Mouse (Mus musculus): ENCODE results near the gene Agrp. TPM values are rescaled to one million over a fixed set of nuclear protein-coding genes. Genes with fewer than 3 reads are reported as not detected.
A peak's percentile ranks its signal among the peaks of the same experiment; 100 is the strongest.

The Agrp gene
- total RNA-seq, 1 experiment from 2014 or later, result not detected

DNA sequence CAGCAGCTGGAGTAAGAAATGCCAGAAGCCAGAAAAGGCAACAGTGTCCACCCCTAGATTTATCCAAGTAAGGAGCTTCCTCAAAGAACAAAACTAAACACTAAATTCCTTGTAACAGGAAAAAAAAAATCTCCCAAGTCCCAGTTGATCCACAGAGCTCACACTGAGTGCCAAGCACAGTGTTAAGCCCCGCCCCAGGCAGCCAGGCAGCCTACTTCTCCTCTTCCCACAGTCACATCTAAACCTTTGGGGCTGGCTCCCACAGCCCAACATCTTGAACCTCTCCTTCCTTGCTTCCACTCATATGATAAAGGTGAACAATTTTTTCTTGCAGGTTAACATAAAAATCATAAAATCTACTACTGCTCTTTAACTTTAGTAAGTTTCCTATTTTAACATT lies 73.3 kb downstream of the Agrp start:
- no peak for ATAC-seq (replicated peaks; ENCODE audit: low read depth, poor library complexity, severe bottlenecking)

DNA sequence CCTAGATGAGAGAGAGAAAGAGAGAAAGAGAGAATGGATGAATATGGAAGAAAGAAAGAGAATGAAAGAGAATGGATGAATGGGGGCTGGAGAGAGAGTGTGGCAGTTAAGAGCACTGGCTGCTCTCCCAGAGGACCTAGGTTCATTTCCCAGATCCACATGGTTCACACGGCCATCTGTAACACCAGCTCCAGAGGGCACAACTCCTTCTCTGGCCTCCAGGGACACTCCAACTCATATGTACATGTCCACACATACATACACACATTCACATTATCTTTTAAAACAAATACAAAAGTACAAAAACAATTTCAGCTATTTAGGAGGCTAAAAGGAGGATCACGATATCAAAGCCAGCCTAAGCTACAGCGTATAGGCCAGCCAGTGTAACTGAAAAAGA lies 74.3 kb downstream of the Agrp start:
- no peak for ATAC-seq (replicated peaks; ENCODE audit: low read depth, poor library complexity, severe bottlenecking)

DNA sequence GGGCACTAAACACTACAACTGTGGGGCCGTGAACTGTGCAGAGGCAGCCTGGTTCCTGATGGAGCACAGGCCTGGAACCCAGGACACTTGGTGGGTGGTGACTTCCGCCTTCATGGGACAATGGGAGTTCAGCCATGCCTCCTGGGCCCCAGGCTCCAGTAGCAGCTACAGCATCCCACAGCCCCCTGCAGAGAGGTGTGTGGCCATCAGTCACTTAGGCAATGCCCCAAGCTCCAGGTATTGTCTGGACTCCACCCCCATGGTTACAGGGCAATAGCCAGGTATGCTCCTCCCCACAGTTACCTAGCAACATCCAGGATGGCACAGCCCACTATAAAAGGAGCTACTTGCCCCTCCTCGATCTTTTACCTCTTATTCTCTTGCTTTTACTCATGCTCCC lies 82.0 kb downstream of the Agrp start:
- no peak for ATAC-seq (replicated peaks; ENCODE audit: low read depth, poor library complexity, severe bottlenecking)

DNA sequence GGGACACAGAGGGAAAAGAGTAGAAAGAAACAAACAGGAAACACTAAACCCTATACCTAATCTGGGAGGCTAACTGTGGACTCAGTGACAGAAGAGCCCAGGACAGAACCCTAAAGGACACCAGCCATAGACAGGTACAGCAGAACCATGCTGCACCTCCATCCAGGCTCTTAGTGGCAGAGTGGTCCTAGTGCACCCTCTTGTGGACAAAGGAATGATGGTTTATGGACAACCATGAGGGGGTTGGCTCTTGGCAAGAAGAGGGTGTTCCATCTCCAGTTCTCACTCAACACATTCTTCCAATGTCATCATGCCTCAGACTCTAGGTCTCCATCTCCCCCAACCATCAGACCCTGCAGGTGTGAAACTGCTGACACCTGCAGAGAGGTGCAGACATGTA lies 83.1 kb downstream of the Agrp start:
- ATAC-seq (replicated peaks; ENCODE audit: low read depth, poor library complexity, severe bottlenecking), result peak; percentile 96

DNA sequence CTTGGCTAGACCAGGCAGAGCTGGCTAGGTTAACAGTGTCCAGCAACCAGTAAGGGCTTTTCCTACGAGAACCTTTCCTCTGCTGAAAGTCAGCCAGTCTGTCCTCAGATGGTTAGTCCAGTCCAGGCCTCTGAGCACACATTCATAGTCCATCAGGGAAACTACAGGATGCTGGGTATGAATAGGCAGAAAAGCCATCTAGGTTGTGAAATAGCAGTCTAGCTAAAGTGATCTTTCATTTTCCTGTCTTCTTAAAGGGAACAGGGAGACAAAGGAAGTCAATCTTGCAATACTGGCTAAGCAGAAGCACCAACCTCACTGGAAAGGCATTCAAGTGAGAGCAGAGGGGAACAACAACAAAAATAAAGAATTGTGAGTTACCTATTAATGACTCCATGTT lies 84.4 kb downstream of the Agrp start:
- ATAC-seq (replicated peaks; ENCODE audit: low read depth, poor library complexity, severe bottlenecking), result no peak

DNA sequence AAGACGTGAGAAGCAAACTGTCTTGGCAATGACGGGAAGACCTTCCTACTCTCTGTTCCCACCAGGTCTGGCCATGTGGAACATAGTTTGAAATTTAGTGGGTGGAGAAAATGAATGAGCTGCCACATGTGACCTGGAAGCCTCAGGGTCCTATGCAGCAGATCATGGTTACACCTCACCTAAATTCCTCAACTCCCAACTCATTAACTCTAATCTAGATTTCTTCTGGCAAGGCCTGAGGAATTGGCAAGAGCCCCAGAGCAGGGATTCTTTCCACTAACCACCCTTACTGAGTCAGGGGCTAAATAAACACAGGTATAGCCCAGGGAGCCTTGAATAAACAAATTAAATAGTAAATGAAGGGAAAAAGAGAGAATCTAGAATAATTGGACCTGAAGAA lies 85.2 kb downstream of the Agrp start:
- no peak for ATAC-seq (replicated peaks; ENCODE audit: low read depth, poor library complexity, severe bottlenecking)

DNA sequence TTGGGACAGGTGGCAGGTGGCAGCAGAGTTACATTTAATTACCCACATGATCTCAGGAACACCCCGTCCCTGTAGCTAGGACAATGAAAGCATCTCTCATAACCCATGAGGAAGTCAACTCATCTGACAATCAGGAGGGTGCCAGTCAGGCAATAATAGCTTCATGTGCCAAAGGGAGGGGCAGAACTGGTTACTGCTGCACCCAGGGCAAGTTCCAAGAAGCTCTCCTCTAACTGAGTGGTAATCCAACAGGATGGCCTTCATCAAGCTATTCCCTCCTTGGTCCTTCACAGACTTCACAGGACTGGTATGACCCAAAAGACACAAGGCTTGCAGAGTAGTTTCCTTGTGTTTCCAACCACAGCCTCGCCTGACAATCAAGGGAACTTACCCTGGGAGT lies 87.1 kb downstream of the Agrp start:
- ATAC-seq (replicated peaks; ENCODE audit: low read depth, poor library complexity, severe bottlenecking), result no peak

DNA sequence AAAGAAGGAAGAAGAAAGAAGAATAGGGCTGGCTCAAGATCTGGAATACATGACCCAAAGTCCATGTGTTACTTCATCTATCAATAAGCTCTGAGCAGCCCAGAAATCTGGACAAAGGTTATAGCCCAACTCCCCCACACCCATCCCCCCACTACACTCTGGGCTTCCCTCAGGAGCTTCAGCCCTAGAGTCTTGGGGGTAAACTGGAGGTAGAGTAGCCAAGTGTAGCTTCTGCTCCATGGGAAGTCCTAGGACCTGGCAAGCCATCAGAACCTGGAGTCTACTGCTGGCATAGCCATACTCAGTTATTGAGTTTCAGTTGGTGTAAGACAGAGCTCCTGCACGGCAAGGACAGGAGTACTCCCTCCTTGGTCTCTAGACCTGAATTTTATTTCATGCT lies 87.7 kb downstream of the Agrp start:
- no peak for ATAC-seq (replicated peaks; ENCODE audit: low read depth, poor library complexity, severe bottlenecking)

DNA sequence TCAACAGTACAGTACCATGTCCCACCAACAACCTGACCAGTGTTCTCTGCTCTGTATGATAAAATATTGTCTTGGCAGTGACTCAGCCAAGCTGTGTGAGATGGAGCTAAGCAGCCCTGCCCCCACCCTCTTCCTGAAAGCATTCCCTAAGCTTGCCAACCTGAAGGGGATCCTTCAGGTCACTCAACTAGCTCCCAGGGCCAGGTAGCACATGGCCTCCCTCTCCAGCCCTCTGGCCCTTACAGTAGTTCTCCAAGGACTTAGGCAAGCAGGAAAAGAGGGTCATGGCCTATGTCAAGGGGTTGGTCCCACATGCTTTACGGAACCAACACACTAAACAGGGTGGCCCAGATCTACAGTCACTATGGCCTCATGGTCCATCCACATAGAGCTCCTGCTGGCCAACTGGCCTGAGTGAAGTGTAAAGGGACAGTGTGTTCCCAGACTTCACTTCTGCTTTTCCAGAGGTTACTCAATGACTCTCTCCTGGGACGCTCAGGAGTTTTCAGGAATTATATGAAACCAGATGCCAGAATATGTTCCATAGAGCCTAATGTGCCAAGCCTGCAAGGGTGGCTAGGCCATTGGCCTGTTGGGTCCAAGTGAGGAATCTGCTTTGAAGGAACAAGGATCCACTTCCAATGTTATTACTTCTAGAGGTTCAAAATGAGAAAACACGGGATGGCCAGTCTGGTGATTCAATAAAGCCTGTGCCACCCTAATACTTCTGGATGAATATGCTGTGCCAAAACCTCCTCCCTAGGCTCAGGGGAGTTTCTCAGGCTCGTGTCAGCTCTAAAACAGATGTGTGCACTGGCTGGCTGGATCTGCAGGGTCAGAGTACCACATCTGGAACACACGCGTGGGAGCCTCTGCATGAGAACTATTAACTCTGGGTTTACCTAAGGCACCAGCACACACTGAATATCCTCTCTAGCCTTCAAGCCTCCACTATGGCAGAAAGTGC lies 90.5 kb downstream of the Agrp start:
- no peak for ATAC-seq (replicated peaks; ENCODE audit: low read depth, poor library complexity, severe bottlenecking)

DNA sequence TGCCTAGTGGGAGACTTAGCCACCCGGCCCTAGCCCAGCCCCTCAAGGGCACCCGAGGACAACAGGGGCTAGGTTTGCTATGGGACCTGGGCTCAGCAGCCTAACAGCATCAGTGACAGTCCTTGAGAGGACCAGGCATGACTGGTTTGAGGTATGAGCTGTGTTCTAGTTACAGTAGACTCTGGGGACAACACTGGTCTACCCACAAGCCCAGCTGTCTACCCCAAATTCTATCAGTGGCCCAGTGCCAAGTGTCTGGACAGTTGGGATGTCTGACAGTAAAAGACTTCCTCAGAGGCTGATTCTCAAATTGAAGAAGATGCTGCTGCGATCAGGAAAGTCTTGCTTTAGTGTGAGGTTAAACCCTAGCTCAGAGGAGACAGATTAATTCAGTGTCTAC lies 91.9 kb downstream of the Agrp start:
- no peak for ATAC-seq (replicated peaks; ENCODE audit: low read depth, poor library complexity, severe bottlenecking)

DNA sequence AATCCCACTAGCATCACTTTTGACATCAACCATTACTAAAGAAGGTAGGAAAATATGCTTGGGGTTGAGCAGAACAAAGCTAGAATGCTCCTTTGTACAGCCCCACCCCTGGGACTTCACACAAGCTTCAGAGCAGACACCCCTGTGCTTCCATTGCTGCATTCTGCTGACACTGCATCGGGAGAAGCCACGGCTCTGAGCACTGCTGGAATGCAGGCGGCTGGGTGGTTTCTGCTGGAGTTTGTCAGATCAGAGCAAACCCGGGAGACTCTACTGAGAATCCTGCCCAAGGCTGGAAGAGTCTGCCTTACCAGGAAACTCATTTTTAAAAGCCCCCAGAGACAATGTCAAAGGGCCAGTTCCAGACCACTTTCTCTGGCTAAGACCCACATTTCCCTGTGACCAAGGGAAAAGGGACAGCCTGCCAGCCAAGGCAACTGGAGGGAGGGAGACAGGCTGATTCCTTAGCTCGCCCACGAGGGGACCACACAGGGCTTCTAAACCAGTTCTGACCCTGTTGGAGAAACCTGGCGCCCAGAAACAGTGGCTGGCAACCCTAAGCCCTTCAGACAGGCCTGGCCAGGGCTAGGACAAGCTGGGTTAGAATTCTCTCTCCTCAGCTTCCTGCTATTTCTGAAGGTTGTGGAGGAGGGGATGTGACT lies 92.5 kb downstream of the Agrp start:
- no peak for ATAC-seq (replicated peaks; ENCODE audit: low read depth, poor library complexity, severe bottlenecking)

DNA sequence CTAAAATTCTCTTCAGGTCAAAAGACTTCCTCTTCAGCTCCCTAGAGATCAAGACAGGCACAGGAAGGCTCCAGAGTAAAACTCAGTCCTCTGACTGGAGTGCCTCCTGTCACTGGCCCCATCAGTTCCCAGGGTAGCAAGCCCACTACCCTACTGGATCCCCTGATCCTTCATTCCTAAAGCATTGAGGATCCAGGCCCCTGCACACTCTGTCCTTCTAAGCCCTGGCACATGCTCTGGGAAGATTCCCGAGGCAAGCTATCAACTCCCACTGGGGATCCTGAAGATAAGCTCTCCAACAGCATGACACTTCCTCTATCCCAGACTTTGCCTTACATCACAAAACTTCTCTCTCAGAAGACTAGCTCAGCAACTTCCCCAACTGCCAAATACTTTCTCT lies 93.5 kb downstream of the Agrp start:
- ATAC-seq (replicated peaks; ENCODE audit: low read depth, poor library complexity, severe bottlenecking), result no peak

DNA sequence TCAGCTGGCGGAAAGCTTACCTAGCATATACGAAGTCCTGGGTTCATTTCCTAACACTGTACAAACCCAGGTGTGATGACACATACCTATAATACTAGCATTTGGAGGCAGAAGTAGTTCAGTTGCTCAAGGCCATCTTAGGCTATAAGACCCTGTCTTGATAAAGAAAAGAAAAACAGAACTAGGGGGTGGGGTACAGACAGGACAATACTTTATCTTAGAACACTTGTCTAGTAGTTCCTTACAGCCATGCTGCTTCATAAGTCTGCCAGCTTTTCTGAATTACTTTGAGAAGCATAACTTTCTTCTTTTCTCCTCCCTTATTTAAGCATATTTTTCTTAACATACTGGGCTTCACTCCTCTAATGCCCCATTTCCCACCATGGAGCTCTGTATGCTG lies 94.4 kb downstream of the Agrp start:
- ATAC-seq (replicated peaks; ENCODE audit: low read depth, poor library complexity, severe bottlenecking), result no peak

DNA sequence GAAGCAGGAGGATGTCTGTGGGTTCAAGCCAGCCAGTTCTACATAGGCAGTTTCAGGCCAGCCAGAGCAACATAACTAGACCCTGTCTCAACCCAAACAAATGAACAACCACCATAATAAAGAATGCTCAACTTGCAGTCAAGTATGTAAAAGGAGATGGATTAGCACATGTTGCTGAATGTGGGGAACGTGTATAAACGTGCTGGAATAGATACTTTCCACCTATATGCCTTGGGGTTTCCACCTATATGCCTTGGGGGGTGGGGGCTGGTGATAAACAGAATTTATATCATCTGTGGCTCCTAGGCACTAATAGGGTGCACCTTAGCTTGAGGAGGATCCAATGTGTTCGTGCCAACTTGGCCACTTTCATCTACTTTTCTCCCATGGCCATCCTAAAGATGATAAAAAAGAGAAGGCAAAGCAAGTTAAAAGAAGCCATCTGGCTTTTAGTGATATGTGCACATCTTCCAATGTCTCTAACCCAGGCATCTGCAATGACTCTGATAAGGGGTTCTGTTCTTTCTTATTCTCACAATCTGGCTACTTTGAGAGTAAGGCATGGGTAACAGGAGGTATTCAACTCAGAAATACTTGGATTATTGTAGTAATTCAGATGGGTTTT lies 95.0 kb downstream of the Agrp start:
- peak; percentile 66 for ATAC-seq (replicated peaks; ENCODE audit: low read depth, poor library complexity, severe bottlenecking)

DNA sequence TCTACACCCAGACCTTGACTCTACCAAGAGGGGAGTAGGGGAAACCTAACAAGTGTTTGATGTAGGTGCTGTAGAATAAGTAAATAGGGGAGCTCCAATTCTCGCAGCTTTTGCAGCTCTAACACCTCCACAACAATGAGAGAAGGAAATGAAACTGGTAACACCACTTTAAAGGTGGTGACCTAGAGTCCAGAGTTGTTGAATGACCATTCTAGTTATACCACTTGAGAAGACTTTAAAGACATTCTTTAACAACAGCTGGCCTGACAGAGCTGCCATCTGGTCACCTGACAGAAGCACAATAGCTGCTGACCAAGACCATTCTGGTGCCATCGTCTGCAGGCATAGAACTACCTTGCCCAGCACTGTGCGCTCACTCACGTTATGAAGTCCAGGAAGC lies 98.3 kb downstream of the Agrp start:
- no peak for ATAC-seq (replicated peaks; ENCODE audit: low read depth, poor library complexity, severe bottlenecking)

DNA sequence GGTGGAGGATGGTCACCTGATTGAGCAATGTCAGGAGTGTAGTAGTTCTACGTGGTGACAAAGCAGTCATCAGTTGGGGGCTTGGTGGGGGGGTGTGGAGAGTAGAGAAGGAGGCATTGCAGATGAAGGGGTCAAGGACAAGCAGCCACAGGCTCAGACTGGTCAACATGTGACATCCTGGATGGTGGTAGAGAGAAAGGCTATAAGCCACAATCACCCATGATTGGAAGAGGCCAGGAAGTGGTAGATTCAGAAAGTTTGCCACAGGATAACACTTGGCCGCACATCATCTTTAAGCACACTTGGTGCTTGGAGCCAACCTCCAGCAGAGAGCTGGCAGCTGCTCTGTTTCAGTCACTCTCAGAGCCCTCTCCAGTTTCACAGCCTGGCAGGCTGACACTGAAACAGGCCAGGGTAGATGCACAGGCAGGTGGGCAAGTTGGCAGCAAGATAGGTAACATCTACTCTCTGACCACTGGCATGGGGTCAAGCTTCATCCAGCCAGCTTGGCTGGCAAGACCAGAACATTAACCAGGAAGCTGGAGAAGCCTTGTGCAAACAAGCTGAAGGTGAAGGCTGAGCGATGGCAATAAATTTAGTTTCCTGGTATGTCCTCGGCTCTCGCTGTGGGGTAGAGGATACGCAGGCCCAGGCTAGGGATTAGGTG lies 100.0 kb downstream of the Agrp start:
- ATAC-seq (replicated peaks; ENCODE audit: low read depth, poor library complexity, severe bottlenecking), result no peak

DNA sequence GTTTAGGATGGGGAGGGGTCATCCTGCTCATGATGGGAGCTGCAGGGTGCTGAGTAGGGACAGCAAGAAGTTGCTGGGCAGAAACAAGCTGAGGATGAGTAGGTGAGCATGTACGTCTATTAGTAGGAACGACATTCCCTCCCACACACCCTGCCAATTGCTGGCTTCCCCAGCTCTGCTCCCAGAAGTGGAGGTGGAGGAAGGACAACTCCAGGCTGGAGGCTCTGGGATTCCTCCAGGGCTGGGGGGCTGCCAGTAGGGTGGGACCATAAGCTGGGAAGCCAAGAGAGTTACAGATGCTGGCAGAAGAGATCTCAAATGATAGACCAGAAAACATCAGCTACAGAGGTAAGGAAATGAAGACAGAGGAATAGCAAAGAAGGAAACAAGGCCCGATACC lies 100.6 kb downstream of the Agrp start:
- ATAC-seq (replicated peaks; ENCODE audit: low read depth, poor library complexity, severe bottlenecking), result no peak

DNA sequence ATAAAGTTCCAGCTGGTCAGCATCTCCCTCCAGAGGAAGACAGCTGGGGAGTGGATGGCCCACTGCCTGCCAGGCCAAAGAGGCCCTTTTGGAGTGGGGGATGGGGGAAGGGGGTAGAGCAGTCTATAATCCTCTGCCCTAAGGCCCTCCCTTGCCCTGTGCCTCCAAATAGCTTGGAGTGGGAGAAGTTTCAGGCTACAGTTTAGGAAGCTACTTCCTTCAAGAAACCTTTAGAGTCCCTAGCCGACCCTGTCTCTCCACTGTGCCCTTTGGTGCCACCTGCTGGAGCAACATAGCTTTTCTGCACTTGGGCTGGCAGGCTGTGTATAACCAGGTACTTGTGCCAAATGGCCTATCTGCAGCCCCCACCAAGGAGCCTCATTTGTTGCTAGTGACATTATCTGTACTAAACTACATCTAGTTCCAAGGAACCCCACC lies 103.3 kb downstream of the Agrp start:
- peak; percentile 89 for ATAC-seq (replicated peaks; ENCODE audit: low read depth, poor library complexity, severe bottlenecking)

DNA sequence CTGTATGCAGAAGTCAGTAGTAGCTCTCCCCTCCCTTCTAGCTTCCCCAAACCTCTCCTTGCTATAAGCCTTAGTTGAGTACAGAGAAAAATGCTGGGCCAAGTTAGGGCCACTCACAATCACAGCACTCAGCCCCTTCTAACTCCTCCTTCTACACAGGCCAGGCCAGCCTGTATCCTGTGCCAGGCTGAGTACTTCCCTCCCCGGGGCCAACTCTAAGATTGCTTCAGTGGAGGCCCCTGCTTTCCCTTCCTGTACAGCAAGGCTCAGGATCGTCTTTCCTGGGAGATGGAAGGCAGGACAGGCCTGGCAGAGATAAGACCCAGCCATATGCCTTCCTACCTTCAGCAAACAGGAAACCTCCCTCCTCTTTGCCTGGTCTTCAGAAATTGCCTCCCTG lies 103.8 kb downstream of the Agrp start:
- ATAC-seq (replicated peaks; ENCODE audit: low read depth, poor library complexity, severe bottlenecking), result no peak

DNA sequence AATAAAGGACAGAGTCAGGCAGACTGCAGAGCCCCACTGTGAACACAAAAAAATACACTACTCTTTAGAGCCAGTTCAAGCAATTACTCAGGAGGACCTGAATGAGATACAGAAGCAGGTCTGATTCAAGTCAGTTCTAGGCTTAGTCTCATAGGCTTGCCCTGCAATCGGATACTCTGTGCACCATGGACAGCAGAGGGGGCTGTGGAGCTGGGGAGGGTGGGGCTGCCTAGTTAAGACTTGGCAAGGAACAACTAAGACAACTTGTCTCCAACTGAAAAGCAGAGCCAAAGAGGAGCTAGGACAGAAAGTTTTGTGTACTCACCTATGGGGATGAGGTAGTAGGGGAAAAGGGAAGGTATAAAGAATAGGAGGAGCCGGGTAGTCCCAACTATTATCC lies 105.4 kb downstream of the Agrp start:
- ATAC-seq (replicated peaks; ENCODE audit: low read depth, poor library complexity, severe bottlenecking), result peak; percentile 63

DNA sequence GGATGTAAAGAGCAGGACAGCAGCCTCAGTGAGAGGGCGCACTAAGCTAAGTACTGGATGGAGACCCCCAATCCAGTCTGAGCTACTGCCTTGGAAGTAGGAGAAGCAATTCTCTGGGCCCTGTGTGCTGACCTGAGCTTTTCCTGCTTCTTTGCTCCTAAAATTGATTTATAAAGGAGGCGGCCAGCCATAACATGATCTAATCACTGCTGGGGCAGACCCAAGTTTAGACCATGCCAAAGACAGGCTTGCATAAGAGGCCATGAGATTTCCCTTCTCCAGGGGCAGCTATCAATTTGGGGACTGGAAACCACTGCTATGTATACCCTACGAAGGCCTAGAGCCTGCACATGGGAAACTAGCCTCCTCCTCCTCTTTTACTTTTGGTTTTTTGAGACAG lies 107.9 kb downstream of the Agrp start:
- ATAC-seq (replicated peaks; ENCODE audit: low read depth, poor library complexity, severe bottlenecking), result no peak
